Mouse (Mus musculus) erythroblast, adult 5-6 weeks (primary cell): ENCODE results near the gene Erf. TPM values are rescaled to one million over a fixed set of nuclear protein-coding genes. Genes with fewer than 3 reads are reported as not detected.
"Not testable (repeated sequence)": the region's sequence is repeated elsewhere in the genome, so short reads cannot be mapped to it uniquely, and the experiment has no call there.

Source experiments
- ATAC-seq: replicated peaks from 2 replicates; pipeline ENCODE4 v1.8.0; 2016; ENCODE audit warnings: moderate number of reproducible peaks, mild to moderate bottlenecking, moderate TSS enrichment, inconsistent platforms; ENCODE audit not compliant: poor library complexity, low FRiP score, severe bottlenecking
- total RNA-seq, 2 experiments: library from RNA; stranded (forward) in 1 of 2; stranded (reverse) in 1 of 2; fragments of 150-400 nt in 1 of 2; fragments of 200-764, 138-1000 nt in 1 of 2; gene quantifications; 2 replicates each; pipeline versions ENCODE4 v1.2.3 to v1.2.4; 2015 to 2017; ENCODE audit warnings: low replicate concordance in 2 of 2

The Erf gene
- total RNA-seq, 2 experiments from 2014 or later, result 2.6 to 3.3 TPM

- ATAC-seq, result no peak
Observed at GRCm38 (mm10) chr7:25269545-25270271, 19.1 kb upstream of the Erf start.

GRCm38 (mm10) chr7:25269029-25269428 lies 18.5 kb upstream of the Erf start:
- no peak for ATAC-seq

GRCm38 (mm10) chr7:25268588-25268987 lies 18.0 kb upstream of the Erf start:
- no peak for ATAC-seq

- peak; percentile 84 for ATAC-seq
Observed at GRCm38 (mm10) chr7:25267751-25268463, 17.3 kb upstream of the Erf start.

- ATAC-seq, result peak; percentile 80
Observed at GRCm38 (mm10) chr7:25267301-25267750, 16.8 kb upstream of the Erf start, which contains the start of gene Cic. Gene Cic, plus strand, starts transcription at chr7:25267704.

GRCm38 (mm10) chr7:25266180-25266962 lies 15.8 kb upstream of the Erf start:
- ATAC-seq, result no peak

- not testable (repeated sequence) for ATAC-seq
Observed at GRCm38 (mm10) chr7:25265743-25266142, 15.2 kb upstream of the Erf start.

- no peak for ATAC-seq
Observed at GRCm38 (mm10) chr7:25263968-25264870, 13.7 kb upstream of the Erf start.

- ATAC-seq, result no peak
Observed at GRCm38 (mm10) chr7:25261896-25262295, 11.3 kb upstream of the Erf start.

GRCm38 (mm10) chr7:25251822-25252221 lies 1.3 kb upstream of the Erf start:
- no peak for ATAC-seq

- no peak for ATAC-seq
Observed at GRCm38 (mm10) chr7:25251071-25251791, 670 bp upstream of the Erf start.

- ATAC-seq, result no peak; the same call in 1 of the 2 replicates
Observed at GRCm38 (mm10) chr7:25249314-25250140, 1.0 kb downstream of the Erf start.

GRCm38 (mm10) chr7:25248846-25249313 lies 1.7 kb downstream of the Erf start:
- ATAC-seq, result no peak

- no peak for ATAC-seq
Observed at GRCm38 (mm10) chr7:25248018-25248647, 2.4 kb downstream of the Erf start.

- ATAC-seq, result no peak
Observed at GRCm38 (mm10) chr7:25247498-25247897, 3.1 kb downstream of the Erf start.

- no peak for ATAC-seq
Observed at GRCm38 (mm10) chr7:25246759-25247137, 3.8 kb downstream of the Erf start.

- ATAC-seq, result no peak
Observed at GRCm38 (mm10) chr7:25246079-25246758, 4.3 kb downstream of the Erf start.
